Mouse (Mus musculus): ENCODE data around the gene Gm9945. TPM values are rescaled to one million over a fixed set of nuclear protein-coding genes. Genes with fewer than 3 reads are reported as not detected.

Gm9945 gene
- not detected for polyA plus RNA-seq (2021)

DNA sequence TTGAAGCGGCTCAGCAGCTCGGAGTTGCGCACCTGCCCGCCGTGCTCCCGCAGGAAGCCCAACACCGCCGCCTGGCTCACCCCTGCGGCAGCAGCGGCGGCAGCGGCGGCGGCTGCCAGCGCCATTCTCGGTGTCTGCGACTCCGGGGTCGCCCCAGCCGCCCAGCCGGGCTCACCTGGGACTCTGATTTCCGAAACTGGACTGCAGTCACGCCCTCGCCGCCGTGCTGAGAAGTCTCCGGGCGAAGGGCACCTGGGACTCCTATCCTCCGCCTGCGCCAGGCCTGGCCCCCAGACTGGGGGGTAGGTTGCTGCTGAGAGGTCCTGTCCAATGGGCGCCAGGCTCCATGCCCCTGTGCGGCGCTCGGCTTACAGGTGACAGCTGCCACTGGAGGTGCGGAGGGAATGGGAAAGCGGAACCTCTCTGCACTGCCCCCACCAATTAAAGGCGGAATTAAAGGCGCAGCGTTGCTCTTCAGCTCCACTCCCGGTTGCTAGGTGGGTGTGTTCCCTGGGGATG is at the start of gene Gm9945, which contains the start of gene Sowaha:
TSS of gene Gm9945 (plus strand) at position 384 of the 519 bp plus-strand sequence.
TSS of gene Sowaha (minus strand) at position 492 of the 519 bp plus-strand sequence.
- POLR2A ChIA-PET, result no interaction called here
- DNase-seq (ENCODE audit: low read depth, low spot score), result no peak
- no peak for ATAC-seq
- H3K27me3 ChIP-seq, result peaks cover 50% of the 10 kb centered on the region
- TF ChIP-seq CTCF (IDR thresholded peaks at IDR 0.05), result no peak
- CTCF ChIA-PET, result no interaction called here
- in situ Hi-C loops (cut with MboI; ENCODE audit: low pct_unique_long_range_greater_than_20kb), result no loop called here

GRCm38 (mm10) chr11:53430300-53430669 is 49.7 kb upstream of the Gm9945 start:
- CTCF ChIA-PET, result interaction anchor here (1.2 kb wide), 1 partner anchor 13 kb away, joined by 3 read pairs; no protein-coding TSS in a partner anchor
- no peaks in the 10 kb centered on the region for H3K27me3 ChIP-seq
- ATAC-seq, result peak; percentile 17
- no peak for TF ChIP-seq CTCF (IDR thresholded peaks at IDR 0.05)
- POLR2A ChIA-PET, result no interaction called here
- in situ Hi-C loops (cut with MboI; ENCODE audit: low pct_unique_long_range_greater_than_20kb), result no loop called here
- no peak for DNase-seq (ENCODE audit: low read depth, low spot score)

- ChIA-PET CTCF (interaction anchor here (1.2 to 2.0 kb wide), 2 partner anchors 14 kb away, joined by 3 to 8 read pairs; no protein-coding TSS in a partner anchor), POLR2A (no interaction called here)
- ATAC-seq (peak; percentile 84), DNase-seq (ENCODE audit: low read depth, low spot score) (peak; percentile 97)
- no peak for TF ChIP-seq CTCF (IDR thresholded peaks at IDR 0.05)
- H3K27me3 ChIP-seq, result no peaks in the 10 kb centered on the region
- in situ Hi-C loops (cut with MboI; ENCODE audit: low pct_unique_long_range_greater_than_20kb), result no loop called here
Measured at GRCm38 (mm10) chr11:53430670-53431346, 49.2 kb upstream of the Gm9945 start, which contains the start of the genes Uqcrq and Gdf9. TSS of gene Uqcrq (minus strand) at chr11:53430831. TSS of gene Gdf9 (plus strand) at chr11:53431023.

DNA sequence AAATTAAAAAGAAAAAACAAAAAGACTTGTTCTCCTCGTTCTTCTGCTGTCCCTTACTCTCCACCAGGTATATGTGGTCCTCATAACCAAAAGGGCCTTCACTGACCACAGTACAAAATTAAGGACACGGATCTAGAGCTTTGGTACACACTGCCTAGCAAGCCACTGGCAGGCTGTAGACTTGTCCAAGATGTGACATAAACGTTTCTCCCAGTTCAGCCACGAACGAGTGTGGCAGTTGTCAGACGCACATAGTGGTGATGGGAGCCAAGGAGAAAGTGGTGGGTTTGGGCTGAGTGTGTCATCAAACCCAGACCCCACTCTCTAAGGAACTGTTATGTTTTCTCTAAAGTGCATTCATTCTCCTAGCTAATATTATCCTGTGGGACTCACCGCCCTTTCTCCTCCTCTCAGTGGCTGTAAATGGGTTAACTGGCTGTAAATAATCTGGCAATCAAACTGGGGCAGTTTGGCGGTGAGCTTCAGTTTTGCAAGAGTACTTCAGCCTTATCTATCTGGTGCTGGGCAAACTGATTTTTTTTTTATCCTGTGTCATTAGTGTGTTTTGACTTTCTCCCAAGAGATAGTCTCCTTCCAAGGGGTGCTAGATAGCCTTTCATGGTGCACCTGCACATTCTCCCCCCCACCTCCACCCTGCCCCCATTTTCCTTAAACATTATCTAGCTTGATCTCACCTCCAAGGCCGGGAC is 48.5 kb upstream of the Gm9945 start:
- ChIA-PET POLR2A (interaction anchor here (0.5 kb wide), 1 partner anchor 30 kb away, joined by 3 read pairs; no protein-coding TSS in a partner anchor), CTCF (interaction anchor here (1.1 to 2.0 kb wide), 3 partner anchors 14 to 22 kb away, joined by 3 to 8 read pairs (median 3); no protein-coding TSS in a partner anchor)
- in situ Hi-C loops (cut with MboI; ENCODE audit: low pct_unique_long_range_greater_than_20kb), result no loop called here
- DNase-seq (ENCODE audit: low read depth, low spot score) (no peak), ATAC-seq (peak; percentile 4)
- H3K27me3 ChIP-seq, result no peaks in the 10 kb centered on the region
- TF ChIP-seq CTCF (IDR thresholded peaks at IDR 0.05), result no peak

DNA sequence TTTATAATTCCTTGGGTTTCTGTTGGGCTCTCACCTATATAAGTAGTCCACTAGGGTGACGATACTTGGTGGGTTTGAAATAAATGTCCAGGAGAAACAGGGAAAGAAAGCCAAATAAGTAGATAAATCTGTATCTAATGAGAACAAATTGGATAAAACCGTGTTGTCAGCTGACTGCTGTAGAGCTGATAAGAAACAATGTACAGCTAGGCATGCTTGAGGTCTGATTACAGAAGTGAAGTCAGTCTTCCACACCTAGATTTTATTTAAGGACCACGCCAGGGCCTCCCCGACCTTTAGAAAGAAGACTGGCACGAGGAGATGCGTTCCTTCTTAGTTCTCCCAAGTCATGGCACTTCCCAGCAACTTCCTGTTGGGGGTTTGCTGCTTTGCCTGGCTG is 46.9 kb upstream of the Gm9945 start:
- POLR2A ChIA-PET, result interaction anchor here (0.6 kb wide), 1 partner anchor 165 kb away, joined by 5 read pairs; no protein-coding TSS in a partner anchor
- CTCF ChIA-PET, result interaction anchor here (1.4 to 2.0 kb wide), 2 partner anchors 9 to 12 kb away, joined by 3 to 8 read pairs; no protein-coding TSS in a partner anchor

DNA sequence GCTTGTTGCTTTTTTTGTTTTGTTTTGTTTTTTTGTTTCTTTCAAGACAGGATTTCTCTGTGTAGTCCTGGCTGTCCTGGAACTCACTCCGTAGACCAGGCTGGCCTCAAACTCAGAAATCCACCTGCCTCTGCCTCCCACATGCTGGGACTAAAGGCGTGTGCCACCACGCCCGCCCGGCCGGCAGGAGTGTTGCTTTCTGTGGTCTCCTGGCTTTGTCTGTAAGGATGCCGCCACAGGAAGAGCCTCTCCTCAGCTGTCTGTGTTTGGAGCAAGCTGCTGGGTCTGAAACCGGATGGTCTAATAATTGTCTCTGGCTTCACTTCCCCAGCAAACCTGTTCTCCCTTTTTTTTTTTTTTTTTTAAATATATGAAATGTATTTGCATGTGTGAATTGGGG is 44.5 kb upstream of the Gm9945 start:
- in situ Hi-C loops (cut with MboI; ENCODE audit: low pct_unique_long_range_greater_than_20kb), result no loop called here

More for the DNA sequence above, 46.9 kb upstream of the Gm9945 start:
- no peak for TF ChIP-seq CTCF (IDR thresholded peaks at IDR 0.05)
- H3K27me3 ChIP-seq, result no peaks in the 10 kb centered on the region
- DNase-seq (ENCODE audit: low read depth, low spot score) (no peak), ATAC-seq (no peak)
- in situ Hi-C loops (cut with MboI; ENCODE audit: low pct_unique_long_range_greater_than_20kb), result no loop called here

DNA sequence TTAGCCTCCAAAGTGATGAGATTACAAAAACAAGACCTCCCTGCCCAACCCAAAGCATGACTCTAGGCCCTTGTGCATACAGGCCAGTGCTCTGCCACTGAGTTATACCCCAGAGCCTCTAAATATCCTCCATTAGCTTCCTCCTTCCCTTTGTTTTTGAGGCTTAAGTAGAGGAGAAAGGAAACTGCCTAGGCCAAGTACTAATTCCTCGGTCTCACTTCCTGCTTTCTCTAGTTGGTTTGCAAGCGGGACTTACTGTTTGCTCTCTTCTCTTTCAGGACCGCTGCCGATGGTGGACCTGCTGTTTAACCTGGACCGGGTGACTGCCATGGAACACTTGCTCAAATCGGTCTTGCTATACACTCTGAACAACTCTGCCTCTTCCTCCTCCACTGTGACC is 43.6 kb upstream of the Gm9945 start:
- in situ Hi-C loops (cut with MboI; ENCODE audit: low pct_unique_long_range_greater_than_20kb), result no loop called here
- ChIA-PET CTCF (no interaction called here), POLR2A (no interaction called here)
- ATAC-seq, result no peak
- peaks cover 5% of the 10 kb centered on the region for H3K27me3 ChIP-seq
- no peak for DNase-seq (ENCODE audit: low read depth, low spot score)
- no peak for TF ChIP-seq CTCF (IDR thresholded peaks at IDR 0.05)

More for the DNA sequence above, 44.5 kb upstream of the Gm9945 start:
- ChIA-PET CTCF (no interaction called here), POLR2A (no interaction called here)
- ATAC-seq, result no peak
- no peaks in the 10 kb centered on the region for H3K27me3 ChIP-seq
- no peak for TF ChIP-seq CTCF (IDR thresholded peaks at IDR 0.05)
- DNase-seq (ENCODE audit: low read depth, low spot score), result no peak

GRCm38 (mm10) chr11:53441921-53442320 is 38.0 kb upstream of the Gm9945 start:
- DNase-seq (ENCODE audit: low read depth, low spot score) (no peak), ATAC-seq (no peak)
- CTCF ChIA-PET, result interaction anchor here (1.0 kb wide), 1 partner anchor 15 kb away, joined by 5 read pairs; the partner anchor contains the start of genes Gm10447 and Shroom1

DNA sequence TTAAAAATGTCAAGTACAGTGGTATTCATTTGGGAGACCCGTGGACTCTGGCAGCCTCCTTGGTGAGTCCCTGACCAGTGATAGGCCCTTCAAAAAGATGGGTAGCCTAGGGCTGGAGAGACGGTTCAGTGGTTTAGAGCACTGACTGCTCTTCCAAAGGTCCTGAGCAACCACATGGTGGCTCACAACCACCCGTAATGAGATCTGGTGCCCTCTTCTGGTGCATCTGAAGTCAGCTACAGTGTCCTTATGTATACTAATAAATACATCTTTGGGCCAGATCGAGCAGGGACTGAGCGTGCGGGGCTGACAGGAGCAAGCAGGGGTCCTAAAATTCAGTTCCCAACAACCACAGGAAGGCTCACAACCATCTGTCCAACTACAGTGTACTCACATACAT is 36.1 kb upstream of the Gm9945 start:
- POLR2A ChIA-PET, result no interaction called here
- peak; percentile 76 for TF ChIP-seq CTCF (IDR thresholded peaks at IDR 0.05)
- DNase-seq (ENCODE audit: low read depth, low spot score) (no peak), ATAC-seq (no peak)
- CTCF ChIA-PET, result interaction anchor here (2.3 kb wide), 1 partner anchor 12 kb away, joined by 8 read pairs; no protein-coding TSS in a partner anchor
- peaks cover 8% of the 10 kb centered on the region for H3K27me3 ChIP-seq
- in situ Hi-C loops (cut with MboI; ENCODE audit: low pct_unique_long_range_greater_than_20kb), result no loop called here

More at GRCm38 (mm10) chr11:53441921-53442320, 38.0 kb upstream of the Gm9945 start:
- POLR2A ChIA-PET, result no interaction called here
- H3K27me3 ChIP-seq, result peaks cover 8% of the 10 kb centered on the region
- in situ Hi-C loops (cut with MboI; ENCODE audit: low pct_unique_long_range_greater_than_20kb), result no loop called here
- TF ChIP-seq CTCF (IDR thresholded peaks at IDR 0.05), result no peak

- no peak for ATAC-seq
- DNase-seq (ENCODE audit: low read depth, low spot score), result no peak
- TF ChIP-seq CTCF (IDR thresholded peaks at IDR 0.05), result no peak
- H3K27me3 ChIP-seq, result peaks cover 8% of the 10 kb centered on the region
- in situ Hi-C loops (cut with MboI; ENCODE audit: low pct_unique_long_range_greater_than_20kb), result no loop called here
- ChIA-PET POLR2A (interaction anchor here (1.0 kb wide), 1 partner anchor 16 kb away, joined by 3 read pairs; no protein-coding TSS in a partner anchor), CTCF (interaction anchor here (2.3 kb wide), 1 partner anchor 13 kb away, joined by 8 read pairs; no protein-coding TSS in a partner anchor)
Measured at GRCm38 (mm10) chr11:53445562-53445961, 34.4 kb upstream of the Gm9945 start.
